Mouse (Mus musculus) lung, adult 2 months (tissue): ENCODE results near the gene Gm45213.
A peak's percentile ranks its signal among the peaks of the same experiment; 100 is the strongest.

Source experiments
- CTCF ChIP-seq: fragments of 200-500 bp; IDR thresholded peaks from 2 replicates; pipeline ENCODE4 v1.5.1; 2011; ENCODE audit warnings: mild to moderate bottlenecking, low read length, control low read depth; ENCODE audit not compliant: insufficient read depth
- POLR2A ChIP-seq: fragments of 200-500 bp; IDR thresholded peaks from 2 replicates; pipeline ENCODE4 v1.6.1; 2011; ENCODE audit warnings: low read depth, mild to moderate bottlenecking, control low read depth, low read length, borderline replicate concordance; ENCODE audit errors: extremely low read depth

DNA sequence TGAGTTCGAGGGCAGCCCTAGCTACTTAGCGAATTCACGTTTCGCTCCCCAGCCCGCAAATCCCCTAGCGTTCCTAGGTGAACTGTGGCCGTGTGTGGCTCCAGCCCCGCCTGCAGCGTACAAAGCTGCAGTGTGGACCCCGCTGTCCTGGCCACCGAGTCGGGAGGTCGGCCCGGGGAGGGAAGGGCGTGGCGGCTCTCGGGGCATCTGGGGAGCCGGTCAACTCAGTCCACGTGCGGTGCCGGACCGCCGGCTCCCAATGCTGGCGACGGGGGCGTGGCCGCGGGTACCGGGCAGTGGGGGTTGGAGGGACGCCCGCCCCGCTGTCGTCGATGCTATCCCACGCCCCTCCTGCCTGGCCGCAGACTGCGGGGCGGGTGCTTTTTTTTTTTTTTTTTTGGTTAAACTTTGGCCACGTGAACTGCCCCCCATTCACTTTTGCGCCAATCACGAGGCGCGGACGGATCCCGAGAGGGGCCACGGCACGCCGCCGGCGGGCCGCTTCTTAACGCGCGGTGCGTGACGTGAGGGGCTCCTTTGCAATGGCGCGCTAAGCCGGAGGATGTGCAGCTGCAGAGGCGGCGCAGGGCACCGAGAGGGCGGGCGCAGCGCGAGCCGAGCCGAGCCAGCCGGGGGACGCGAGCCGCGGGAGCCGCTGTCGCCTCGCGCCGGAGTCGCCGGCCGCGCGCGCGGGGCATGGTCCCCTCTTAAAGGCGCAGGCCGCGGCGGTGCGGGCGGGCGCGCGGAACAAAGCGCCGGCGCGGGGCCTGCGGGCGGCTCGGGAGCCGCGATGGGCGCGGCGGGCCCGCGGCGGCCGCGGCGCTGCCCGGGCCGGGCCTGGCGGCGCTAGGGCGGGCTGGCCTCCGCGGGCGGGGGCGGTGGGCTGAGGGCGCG, 65.8 kb downstream of the Gm45213 start, which contains the start of gene Chsy1:
- TF ChIP-seq POLR2A (peak; percentile 75; the same call in 1 of the 2 replicates), CTCF (no peak)
